Mouse (Mus musculus) midbrain, postnatal 0 days (tissue): Measurements from ENCODE around the gene Vmn2r104. TPM values are rescaled to one million over a fixed set of nuclear protein-coding genes. Genes with fewer than 3 reads are reported as not detected.

Experiments used
- ATAC-seq: fragments of 200-750 bp; cut with Nextera tagmentation; 2 replicates; pipeline ENCODE4 v1.8.0; 2017; ENCODE audit warnings: moderate number of reproducible peaks, mild to moderate bottlenecking, moderate TSS enrichment, moderate library complexity; ENCODE audit not compliant: low FRiP score
- DNase-seq: peaks from one replicate; pipeline ENCODE4 v3.0.0-alpha.2; 2015; ENCODE audit warnings: low spot score
- H3K27ac ChIP-seq: fragments of 300-500 bp; sonication (generic); 2 replicates; pipeline ENCODE4 v1.5.1; 2014; ENCODE audit warnings: low read depth, mild to moderate bottlenecking, low read length, mixed read lengths
- H3K27me3 ChIP-seq: fragments of 300-500 bp; sonication (generic); 2 replicates; pipeline ENCODE4 v1.6.1; 2014; ENCODE audit warnings: low read length, control low read depth, mixed read lengths; ENCODE audit not compliant: insufficient read depth
- H3K36me3 ChIP-seq: fragments of 300-500 bp; sonication (generic); 2 replicates; pipeline ENCODE4 v1.6.1; 2014; ENCODE audit warnings: low read length, control low read depth, mixed read lengths; ENCODE audit not compliant: insufficient read depth
- H3K4me1 ChIP-seq: fragments of 300-500 bp; sonication (generic); 2 replicates; pipeline ENCODE4 v1.6.1; 2014; ENCODE audit warnings: mild to moderate bottlenecking, control low read depth, antibody characterized with exemption, low read length, mixed read lengths; ENCODE audit not compliant: insufficient read depth
- H3K4me2 ChIP-seq: fragments of 300-500 bp; sonication (generic); 2 replicates; pipeline ENCODE4 v1.6.1; 2014; ENCODE audit warnings: low read depth, mild to moderate bottlenecking, low read length, mixed read lengths; ENCODE audit not compliant: poor library complexity, severe bottlenecking
- H3K4me3 ChIP-seq: fragments of 300-500 bp; sonication (generic); 2 replicates; pipeline ENCODE4 v1.5.1; 2014; ENCODE audit warnings: low read depth, mild to moderate bottlenecking, low read length, moderate library complexity
- H3K9ac ChIP-seq: fragments of 300-500 bp; sonication (generic); replicated peaks from 2 replicates; pipeline ENCODE4 v1.6.1; 2014; ENCODE audit warnings: mild to moderate bottlenecking, low read length, moderate library complexity, mixed read lengths; ENCODE audit not compliant: poor library complexity, severe bottlenecking
- H3K9me3 ChIP-seq: fragments of 300-500 bp; sonication (generic); 2 replicates; pipeline ENCODE4 v1.6.1; 2016; ENCODE audit warnings: low read length, control low read depth
- CTCF ChIP-seq: IDR thresholded peaks from 2 replicates; pipeline ENCODE4 v1.5.1; 2016; ENCODE audit warnings: antibody characterized with exemption, mild to moderate bottlenecking
- WGBS: fragments of 180-500 bp; shearing (Covaris S2); extraction: QIAGEN DNeasy Blood & Tissue Kit; methylation state at CpG from one replicate; pipeline ENCODE4 v1.1.7; 2014; 5-methylcytosine and 5-hydroxymethylcytosine counted together
- polyA plus RNA-seq: library from polyadenylated mRNA; unstranded; fragments of >200 nt; fragmentation: Nextera tagmentation; extraction: Ambion mirVana; gene quantifications from 2 replicates; pipeline ENCODE4 v1.2.1, GENCODE M21; 2015
- total RNA-seq: library from RNA; depleted of rRNA; stranded (reverse); fragments of >200 nt; gene quantifications from 2 replicates; pipeline ENCODE4 v1.2.3, GENCODE M21; 2014; rRNA removed

The Vmn2r104 gene
- total RNA-seq (not detected in 2 replicates), polyA plus RNA-seq (not detected in 2 replicates)

GRCm38 (mm10) chr17:20048236-20048635 lies at the start of gene Vmn2r104:
Gene Vmn2r104 (minus strand): TSS chr17:20048336.
- 80% methylated on average over 1 of the region's 1 CpGs for WGBS
- DNase-seq (no peak), ATAC-seq (no peak)
- Histone ChIP-seq H3K4me2 (no peak within 1 kb of the TSS), H3K27me3 (no peaks in the 10 kb centered on the region), H3K27ac (no peak within 1 kb of the TSS), H3K9me3 (peaks cover 30% of the 10 kb centered on the region), H3K36me3 (no peaks in the 10 kb centered on the region), H3K9ac (no peak within 1 kb of the TSS), H3K4me1 (no peaks in the 10 kb centered on the region), H3K4me3 (no peak within 1 kb of the TSS)
- TF ChIP-seq CTCF = no peak

GRCm38 (mm10) chr17:20074090-20074489 lies 26.0 kb upstream of the Vmn2r104 start:
- Histone ChIP-seq H3K4me3 (no peak overlapping the region), H3K27me3 (no peaks in the 10 kb centered on the region), H3K27ac (no peak overlapping the region), H3K9me3 (peaks cover 10% of the 10 kb centered on the region; the same call in 1 of the 2 replicates), H3K36me3 (no peaks in the 10 kb centered on the region), H3K9ac (no peak overlapping the region), H3K4me2 (no peak overlapping the region), H3K4me1 (no peaks in the 10 kb centered on the region)
- TF ChIP-seq CTCF = no peak
- no peak for ATAC-seq
- WGBS = 78% methylated on average over 6 of the region's 6 CpGs
- DNase-seq = no peak

- H3K27me3 ChIP-seq = no peaks in the 10 kb centered on the region
- no peaks in the 10 kb centered on the region for H3K4me1 ChIP-seq
- no peak overlapping the region for H3K9ac ChIP-seq
- TF ChIP-seq CTCF = no peak
- H3K4me3 ChIP-seq = no peak overlapping the region
- DNase-seq (no peak), ATAC-seq (no peak)
- H3K36me3 ChIP-seq = no peaks in the 10 kb centered on the region
- 93% methylated on average over 4 of the region's 4 CpGs for WGBS
- no peak overlapping the region for H3K4me2 ChIP-seq
- H3K27ac ChIP-seq = no peak overlapping the region
- peaks cover 8% of the 10 kb centered on the region; the same call in 1 of the 2 replicates for H3K9me3 ChIP-seq
Observed at GRCm38 (mm10) chr17:20071656-20072396, 23.7 kb upstream of the Vmn2r104 start.

Other genes starting within 250 kb of the Vmn2r104 start
- gene Fpr-rs7, start 65.9 kb upstream of the Vmn2r104 start, total RNA-seq = not detected in 2 replicates
- gene Fpr-rs7, start 65.9 kb upstream of the Vmn2r104 start, polyA plus RNA-seq = not detected in 2 replicates
- not detected in 2 replicates for gene Fpr-rs6, start 134.8 kb upstream of the Vmn2r104 start, total RNA-seq
- gene Fpr-rs6, start 134.8 kb upstream of the Vmn2r104 start, polyA plus RNA-seq = not detected in 2 replicates
- not detected in 2 replicates for gene Vmn2r105, start 186.7 kb upstream of the Vmn2r104 start, total RNA-seq
- not detected in 2 replicates for gene Vmn2r105, start 186.7 kb upstream of the Vmn2r104 start, polyA plus RNA-seq
- not detected in 2 replicates for gene Vmn2r106, start 237.2 kb upstream of the Vmn2r104 start, total RNA-seq
- gene Vmn2r106, start 237.2 kb upstream of the Vmn2r104 start, polyA plus RNA-seq = not detected in 2 replicates